Mouse (Mus musculus): ENCODE results near the gene Zfp219.
A peak's percentile ranks its signal among the peaks of the same experiment; 100 is the strongest.

Zfp219 gene

DNA sequence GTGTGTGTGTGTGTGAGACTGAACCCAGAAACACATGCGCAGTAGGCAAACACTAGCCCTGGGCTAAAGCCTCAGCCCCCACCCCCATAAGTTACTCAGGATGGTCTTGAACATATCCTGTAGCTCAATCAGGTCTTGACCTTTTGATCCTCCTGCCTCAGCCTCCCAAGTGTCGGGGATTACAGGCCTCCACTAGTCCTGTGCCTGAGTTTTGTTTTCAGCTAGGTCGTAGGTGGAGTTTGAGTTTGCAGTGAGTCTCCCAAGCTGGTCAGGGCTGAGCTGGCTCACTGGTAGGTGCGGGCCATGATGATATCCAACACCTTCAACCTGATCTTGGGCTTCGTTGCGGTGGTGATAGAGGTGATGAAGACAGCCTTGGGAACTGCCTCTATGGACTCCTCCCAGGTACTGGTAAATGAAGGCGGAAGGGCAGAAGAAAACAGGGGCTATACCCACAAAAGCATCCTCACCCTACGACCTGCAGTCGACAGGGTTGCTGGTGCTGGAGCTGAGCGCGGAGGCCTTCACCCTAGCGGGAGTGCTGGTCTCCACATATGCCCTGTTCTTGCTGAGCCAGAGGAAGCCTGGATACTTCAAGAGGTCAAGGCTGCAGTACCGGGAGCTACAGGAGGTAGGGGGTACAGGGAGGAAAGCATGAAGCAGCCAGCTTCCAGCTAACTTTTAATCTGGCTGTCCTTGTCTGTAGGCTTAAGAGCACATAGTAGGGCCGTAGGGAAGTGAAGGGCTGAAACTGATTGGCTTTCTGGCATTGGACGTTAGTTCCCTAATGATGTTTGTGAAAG, 2.1 kb downstream of the Zfp219 start:
- no peak for DNase-seq (ENCODE audit: low spot score in 2 of 2)

DNA sequence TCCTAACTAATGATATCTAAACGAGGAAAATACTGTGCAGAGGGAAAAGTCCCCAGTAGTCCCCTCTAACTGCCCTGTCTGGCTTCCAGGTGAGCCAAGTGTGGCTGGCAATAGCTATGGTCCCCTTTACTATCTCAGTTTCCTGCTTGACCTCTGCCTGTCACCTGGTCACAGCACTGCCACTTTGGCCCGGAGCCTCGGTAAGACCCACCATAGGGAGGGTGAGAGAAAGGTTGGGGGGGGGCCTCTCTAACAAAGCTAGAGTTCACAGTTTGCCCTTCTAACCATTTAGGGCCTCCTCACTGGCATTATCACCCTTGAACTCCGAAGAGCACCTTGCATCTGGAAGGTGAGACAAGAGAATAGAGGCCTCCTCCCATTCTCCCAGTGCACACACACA, 2.9 kb downstream of the Zfp219 start:
- DNase-seq (ENCODE audit: low spot score in 2 of 2), result no peak

DNA sequence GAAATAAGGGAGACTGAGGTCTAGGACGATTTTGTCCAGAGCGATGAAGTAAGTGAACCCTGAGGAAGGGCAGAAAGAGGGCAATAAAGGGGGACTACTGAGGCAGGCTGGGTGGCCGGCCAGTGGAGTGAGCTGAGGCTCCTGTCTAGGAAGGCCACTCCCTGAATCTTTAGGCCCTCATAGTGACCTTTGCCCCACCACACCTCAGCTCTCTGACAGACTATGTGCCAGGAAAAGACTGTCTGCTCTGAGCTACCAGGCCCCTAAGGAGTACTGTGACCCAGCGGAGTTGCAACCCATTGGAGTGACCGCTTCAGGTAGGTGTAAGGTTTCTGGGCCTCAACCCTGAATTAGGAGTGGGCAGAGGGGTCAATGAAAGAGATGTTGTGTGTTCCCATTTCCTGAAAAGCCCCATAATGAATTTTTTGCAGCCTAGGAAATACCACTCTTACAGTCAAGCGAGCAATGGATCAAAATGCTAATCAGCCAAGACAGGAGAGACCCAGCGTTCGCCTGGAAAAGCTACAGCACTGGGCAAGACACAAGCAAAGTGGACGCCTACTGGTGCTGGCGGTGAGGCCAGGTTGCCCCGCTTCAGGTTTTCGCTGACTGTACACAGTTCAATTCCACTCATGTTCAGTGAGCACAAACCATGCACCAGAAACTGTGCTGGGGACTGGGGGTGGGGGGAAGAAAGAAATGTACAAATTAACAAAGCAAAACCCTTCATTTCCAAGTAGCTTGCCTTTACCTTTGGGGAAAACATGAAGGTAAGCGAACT, 3.7 kb downstream of the Zfp219 start:
- no peak for DNase-seq (ENCODE audit: low spot score in 2 of 2)

DNA sequence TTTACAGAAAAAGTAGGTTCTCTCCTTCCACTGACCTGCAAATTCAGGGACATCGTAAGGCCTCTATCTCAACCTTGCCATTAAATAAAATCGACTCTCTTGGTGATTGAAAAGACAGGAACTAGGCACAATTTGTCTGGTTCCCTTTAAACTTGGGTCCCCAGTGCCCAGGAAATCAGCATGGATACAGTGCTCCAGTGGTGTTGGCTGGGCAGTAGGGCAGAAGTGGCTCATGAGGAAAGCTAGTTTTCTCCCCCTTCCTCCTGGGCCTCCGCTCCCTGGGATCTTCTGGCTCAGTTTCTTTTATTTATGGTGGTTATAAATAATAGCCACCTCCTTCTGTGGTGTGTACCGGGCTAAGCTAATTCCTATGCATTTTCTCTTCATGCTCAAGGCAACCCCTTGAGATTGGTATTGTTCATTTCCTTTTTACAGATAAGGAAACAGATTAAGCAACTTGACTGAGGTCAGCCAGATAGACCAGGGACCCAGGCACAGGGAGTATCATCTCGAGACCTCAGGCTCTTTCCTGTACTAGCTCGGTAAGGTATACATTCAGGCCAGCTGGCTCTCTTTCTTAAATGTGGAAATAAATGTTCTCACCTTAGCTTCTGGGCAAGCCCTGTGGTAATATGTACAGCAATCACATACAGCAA, 5.0 kb downstream of the Zfp219 start, which contains the start of gene Tmem253:
Gene Tmem253 (plus strand): TSS at position 214 of the 656 bp plus-strand sequence.
- no peak for DNase-seq (ENCODE audit: low spot score in 2 of 2)

DNA sequence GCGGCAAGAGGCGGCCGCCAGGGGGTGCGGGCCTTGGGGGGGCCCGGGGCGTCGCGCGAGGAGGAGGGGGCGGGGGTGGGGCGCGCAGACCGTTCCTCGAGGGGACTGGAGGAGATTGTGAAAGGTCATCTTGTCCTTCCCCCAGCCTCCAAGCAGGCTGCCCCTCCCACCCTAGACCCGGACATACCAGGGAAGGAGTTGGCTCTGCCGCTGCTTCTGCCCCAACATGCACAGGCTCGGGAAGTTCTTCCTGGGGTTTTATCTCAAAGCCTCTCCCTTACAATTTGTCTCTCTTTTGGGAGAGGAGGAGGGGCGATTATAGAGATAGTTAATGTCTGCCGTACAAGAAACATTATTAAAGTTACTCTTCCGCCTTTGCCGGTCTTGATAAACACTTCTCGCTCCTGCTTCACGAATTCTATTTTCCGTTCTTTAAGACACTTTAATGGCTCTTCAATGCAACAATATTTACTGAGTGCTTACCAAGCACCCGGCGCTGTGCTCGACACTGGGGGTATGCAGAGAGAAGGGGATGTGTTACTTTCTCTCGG, 5.7 kb downstream of the Zfp219 start:
- no peak for DNase-seq (ENCODE audit: low spot score in 2 of 2)

DNA sequence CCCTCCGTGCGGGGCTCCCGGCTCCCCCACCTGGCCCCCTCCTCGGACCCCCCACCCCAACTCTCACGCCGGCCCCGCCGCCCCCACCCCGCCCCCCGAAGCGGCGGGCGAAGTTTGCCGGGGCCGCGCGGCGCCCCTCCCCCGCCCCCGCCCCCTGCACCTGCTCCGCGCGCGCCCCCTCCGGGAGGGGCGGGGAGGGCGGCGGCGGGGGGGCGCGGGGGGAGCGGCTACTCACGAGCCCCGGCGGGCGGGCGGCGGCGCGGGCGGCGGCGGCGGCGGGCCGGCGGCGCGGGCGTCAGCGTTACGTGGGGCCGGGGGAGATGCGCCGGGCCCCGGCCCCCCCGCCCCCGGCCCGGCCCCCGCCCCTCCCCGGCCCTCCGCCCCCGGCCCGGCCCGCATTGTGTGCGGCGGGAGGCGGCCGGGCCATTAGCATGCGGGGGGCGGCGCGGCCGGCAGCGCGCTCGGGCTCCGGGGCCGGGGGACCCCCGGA, 6.2 kb downstream of the Zfp219 start:
- DNase-seq (ENCODE audit: low spot score in 2 of 2), result no peak

DNA sequence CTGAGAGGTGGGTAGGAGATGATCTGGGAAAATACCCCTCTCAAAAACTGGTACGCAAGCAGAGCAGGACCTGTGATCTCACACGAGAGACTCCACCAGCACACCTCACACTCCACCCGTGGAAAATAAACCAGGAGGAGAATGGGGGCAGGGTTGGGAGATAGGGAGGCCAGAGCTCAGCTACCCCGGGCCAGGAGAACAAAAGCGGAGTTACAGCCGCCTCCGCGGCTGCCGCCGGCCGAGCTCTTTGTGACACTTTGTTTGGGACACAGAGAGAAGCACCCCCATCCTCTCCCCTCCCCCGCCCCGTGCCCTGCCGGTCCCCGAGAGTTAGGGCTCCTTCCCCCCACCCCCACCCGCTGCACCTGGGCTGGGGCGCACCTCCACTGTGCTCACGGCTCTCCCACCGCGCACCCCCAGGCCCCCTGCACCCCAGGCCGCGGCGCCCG, 6.7 kb downstream of the Zfp219 start:
- DNase-seq (ENCODE audit: low spot score in 2 of 2), result no peak

DNA sequence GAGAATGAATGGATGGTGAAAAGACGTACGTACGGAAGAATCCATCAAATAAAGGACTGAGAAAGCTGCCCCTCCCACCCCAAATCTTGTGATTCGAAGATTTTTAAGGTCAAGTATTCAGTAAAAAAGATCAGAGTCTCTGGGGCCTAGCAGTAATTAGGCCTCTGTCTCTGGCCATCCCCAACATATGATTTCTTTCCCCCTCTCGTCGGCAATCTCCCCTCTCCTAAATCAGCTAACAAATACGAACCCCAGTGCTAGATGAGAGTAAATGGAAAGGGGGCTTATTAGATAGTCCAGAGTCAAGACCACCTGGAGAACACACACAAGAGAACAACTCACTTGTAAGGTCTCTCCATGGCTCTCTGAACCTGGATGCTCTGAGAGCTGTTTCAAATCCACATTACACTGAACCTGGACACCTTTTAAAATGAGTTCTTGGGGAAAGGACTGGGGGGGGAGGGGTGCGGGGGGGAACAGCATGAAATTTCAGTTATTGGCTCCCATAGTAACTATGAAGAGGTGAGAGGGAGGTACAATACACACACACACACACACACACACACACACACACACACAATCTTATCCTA, 7.4 kb downstream of the Zfp219 start:
- DNase-seq (ENCODE audit: low spot score in 2 of 2), result no peak

DNA sequence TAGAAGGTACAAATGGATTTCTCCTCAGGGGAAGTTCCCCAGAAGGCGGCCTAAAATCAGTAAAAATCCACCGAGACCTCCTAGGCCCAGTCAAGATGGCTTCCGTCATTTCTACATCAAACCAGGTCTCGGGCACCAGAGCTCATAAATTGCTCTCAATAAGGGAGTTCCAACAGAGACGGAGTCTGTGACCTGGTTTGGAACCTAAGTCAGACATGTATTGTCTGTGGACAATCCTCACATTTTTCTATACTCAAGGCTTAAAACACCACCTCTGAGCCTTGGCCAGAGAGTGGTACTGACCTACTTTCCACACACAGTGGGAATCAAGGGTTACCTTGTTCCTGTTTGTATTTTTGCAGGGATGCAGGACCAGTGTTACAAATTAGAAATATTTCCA, 8.0 kb downstream of the Zfp219 start:
- no peak for DNase-seq (ENCODE audit: low spot score in 2 of 2)

DNA sequence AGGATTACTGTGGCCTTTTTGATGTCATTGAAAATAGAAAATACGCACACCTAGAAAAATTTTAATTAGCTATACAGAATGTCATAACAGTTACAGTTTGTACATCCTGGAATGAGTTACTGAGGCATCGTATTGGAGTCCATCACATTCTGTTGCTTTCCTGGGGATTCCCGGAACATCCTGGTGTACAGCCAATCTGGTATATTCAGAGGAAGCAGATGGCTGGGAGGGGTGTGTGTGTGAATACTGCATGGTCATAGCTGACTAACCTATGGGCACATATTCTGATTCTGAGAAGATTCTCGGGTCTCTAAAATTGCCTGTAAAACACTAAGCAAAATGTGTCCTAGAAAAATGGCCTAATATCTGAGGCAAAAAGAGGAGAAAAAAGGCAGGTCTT, 8.4 kb downstream of the Zfp219 start:
- DNase-seq (ENCODE audit: low spot score in 2 of 2), result no peak

DNA sequence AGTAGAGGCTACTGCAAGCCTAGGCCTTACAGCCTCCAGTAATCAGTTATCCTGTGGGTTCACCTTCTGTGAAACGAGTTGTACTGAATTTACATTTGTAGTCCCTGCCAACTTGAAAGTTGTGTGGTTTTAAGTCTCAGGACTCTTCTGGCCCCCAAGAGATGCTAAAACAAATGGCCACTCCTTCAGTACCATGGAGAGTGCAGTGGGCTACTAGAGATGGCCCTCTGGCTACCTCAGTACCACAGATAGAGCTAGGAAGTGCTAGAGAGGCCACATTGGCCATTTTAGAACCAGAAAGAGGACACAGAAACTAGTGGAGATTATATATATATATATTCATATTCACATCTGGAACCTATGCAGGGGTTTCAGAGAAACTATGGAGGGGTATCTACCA, 8.8 kb downstream of the Zfp219 start:
- no peak for DNase-seq (ENCODE audit: low spot score in 2 of 2)

DNA sequence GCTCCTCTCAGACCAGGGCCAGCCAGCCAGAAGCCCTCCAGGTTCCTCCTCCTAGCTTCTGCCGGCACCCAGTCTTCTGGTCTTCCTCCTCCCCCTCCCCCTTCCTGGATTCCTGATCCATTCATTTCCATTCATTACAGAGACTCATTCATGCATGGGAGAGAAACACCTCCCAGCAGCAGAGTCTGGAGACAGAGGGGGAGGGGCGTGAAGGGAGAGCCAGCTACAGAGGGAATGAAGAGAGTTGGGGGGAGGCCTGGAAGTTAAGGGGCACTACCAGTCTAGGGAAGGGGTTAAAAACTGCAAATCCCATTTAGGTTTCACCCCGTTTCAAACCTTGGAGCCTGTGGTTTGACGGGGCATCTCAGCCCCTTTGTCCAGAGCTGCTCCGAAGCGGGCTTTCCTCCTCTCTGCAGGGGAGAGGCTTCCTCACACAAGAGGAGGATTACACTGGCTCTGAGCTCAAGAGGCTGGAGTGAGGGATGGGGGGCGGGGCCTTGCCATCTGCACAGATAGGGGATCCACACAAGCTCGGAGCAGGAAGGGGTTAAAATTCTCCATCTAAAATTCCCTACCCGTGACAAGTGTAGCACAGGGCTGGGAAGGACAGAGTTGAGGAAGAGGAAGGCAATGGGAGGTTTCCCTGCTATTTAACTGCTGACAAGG, 10.0 kb downstream of the Zfp219 start:
- no peak for DNase-seq (ENCODE audit: low spot score in 2 of 2)

DNA sequence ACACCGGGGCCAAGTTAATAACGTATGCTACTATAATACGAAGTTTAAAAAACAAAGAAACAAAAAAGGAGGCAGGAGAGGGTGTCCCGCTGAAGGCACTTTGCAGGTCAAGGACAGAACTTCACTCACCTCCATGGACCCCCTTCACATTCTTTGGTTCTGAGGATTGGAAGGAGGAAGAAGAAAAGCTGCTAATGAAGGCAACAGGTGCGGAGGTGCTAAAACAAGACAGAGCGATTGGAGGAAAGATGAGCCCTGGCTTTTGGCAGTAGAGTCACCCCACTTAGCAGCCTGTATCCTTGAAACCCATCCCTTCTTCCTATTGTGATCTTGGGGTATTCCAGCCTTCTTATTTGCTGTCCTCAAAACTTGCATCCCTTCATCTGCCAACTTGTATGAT, 10.7 kb downstream of the Zfp219 start:
- DNase-seq (ENCODE audit: low spot score in 2 of 2), result no peak

DNA sequence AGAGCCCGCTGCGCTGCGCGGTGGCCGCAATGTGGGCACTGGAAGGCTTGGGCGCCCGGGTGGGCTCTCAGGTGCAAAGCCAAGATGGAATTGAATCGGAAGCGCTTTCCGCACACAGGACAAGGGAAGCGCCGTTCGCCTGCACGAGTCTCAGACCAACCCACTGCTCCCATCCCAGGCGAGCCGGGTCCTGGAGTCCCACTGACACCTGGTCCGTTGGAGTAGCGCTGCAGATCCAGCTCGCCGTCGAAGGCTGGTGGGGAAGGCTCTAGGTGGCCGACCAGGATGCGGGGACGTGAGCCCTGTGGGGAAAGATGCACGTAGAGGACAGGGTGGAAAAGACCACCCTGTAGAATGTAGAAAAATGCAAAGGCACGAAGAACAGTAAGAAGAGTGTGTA, 11.2 kb downstream of the Zfp219 start:
- DNase-seq (ENCODE audit: low spot score in 2 of 2), result no peak

DNA sequence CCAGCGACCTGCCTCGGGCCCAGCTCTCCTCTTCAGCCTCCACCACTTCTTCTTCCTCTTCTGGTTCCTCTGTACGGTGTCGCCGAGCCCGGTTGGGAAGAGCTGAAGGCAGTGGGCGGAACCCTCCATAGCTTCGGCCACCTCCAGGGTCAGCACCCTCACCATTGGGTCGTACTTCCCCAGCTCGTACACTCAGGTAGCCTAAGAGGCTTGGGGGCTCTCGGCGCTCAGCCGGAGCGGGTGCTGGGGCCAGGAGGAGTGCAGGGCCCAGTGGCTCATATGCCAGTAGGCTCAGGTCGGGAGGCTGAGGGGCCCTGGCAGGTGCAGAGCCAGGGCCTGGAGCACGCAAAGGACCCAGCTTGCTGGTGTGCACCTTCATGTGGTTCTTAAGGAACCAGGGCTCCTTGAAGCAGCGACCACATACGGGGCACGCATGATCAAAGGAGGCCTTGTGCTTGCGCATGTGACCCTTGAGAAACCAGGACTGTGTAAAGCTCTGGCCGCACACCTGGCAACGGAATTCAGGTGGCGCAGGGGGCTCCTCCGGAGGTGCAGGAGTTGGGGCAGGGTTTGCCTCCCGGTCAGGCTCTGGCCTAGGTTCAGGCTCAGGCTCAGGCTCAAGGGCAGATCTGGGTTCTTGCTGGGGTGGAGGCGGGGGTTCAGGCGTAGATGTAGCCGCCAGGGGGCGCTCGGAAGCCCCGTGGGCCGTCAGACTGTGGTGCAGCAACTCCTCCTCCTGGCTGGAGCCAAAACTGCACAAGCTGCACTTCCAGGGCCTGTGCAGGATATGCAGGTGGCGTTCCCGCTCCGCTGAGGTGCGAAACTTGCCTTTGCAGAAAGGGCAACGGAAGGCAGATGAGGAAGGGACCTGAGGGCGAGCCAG, 12.0 kb downstream of the Zfp219 start:
- DNase-seq (ENCODE audit: low spot score in 2 of 2), result peak; percentile 78 to 87

DNA sequence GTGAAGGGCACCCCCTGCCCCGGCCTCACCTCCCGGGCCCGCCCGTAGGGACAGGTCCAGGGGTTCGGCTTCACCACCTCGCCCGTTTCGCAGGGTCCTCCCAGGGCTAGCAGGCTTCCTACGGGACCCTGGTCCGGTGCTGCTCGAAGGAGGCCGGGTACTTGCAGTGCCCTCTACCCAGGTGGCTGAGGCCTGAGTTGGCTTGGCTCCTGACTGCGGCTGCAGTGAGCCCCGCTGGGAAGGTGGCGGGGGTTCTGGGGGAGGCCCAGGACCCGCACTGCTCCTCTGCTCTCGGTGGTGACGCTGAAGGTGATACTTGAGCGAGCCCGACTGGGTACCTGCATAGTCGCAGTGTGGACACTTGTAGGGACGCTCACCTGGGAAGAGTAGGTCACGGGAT, 13.8 kb downstream of the Zfp219 start:
- no peak for DNase-seq (ENCODE audit: low spot score in 2 of 2)

DNA sequence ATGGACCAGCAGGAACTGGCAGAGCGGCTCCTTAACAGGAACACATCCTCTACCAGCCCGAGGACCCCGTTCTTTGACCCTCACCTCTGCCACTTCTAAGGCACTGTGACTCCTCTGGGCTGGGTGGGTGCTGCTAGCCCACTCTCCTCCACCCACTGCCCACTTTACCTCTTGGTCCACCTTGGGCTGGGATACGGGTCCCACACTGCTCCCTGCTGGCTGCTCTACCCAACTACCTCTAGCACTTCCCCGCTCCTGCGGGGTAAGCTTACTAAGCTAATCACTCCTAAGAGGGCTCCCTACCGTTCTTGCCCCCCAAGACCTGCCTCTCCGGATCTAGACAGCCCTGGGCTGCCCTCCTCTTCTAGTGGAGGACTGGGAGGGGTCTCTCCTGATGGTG, 14.3 kb downstream of the Zfp219 start:
- DNase-seq (ENCODE audit: low spot score in 2 of 2), result no peak

DNA sequence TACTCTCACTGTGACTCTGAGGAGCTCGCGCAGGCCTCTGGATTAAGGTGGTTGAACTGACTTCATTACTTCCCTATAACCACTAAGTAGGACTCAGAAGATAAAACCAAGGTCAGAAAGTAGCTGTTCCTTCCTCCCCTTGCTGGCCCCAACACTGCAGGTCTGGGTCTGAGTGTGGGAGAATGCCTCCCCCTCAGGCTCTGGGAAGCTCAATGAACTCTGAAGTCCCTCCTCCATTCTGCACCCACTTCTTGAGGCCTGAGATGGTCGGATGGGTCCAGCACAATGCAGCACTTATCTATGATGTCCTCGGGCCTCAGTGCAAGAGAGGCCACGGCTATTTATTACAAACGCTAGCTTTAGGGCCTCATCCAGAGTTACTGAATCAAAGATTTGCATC, 14.9 kb downstream of the Zfp219 start:
- no peak for DNase-seq (ENCODE audit: low spot score in 2 of 2)

DNA sequence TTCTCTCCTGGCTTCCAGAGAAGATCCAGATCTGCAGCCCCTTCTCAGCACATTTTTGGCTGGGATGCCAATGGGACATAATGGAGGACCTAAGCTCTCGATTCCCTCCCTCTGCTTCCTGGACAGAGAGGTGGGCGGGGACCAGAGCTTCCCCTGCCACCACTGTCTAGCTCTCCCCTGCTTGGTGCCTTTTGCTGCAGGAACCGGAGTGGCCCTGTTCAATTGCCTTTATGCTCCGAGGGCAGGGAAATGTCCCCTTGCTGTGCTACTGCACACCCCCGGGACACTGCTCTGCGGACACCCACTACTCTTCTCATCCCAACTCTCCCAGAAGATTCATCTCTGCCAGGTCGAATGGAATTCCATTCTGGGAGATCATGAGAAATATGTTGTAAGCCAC, 15.4 kb downstream of the Zfp219 start:
- no peak for DNase-seq (ENCODE audit: low spot score in 2 of 2)

DNA sequence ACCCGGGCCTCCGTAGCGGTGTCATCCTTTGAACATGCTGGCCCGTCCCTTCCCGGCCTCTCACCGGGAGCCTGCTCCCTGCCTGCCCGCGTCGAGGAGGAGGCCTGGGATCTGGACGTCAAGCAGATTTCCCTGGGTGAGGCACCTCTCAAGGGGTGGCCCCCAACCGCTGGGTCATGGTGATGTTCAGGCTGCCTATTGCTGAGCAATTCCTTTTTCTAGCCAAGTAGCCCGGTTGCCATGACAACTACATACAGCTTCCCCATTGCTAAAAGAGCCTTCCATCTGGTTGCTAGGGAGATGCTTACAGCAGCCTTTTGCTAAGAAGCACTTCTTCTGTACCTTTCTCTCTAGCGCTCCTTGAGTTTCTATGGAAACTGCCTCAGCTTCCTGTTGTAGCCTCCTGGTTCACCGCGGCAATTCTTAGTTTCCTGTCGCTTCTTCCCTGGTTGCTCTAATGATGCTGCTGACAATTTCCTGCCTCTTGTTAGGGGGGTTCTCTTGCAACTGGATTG, 16.5 kb downstream of the Zfp219 start:
- DNase-seq (ENCODE audit: low spot score in 2 of 2), result peak; percentile 71 to 83

Measured in frontal cortex, postnatal 14 days (tissue).